Mouse (Mus musculus): ENCODE data around the gene Wdr17. TPM values are rescaled to one million over a fixed set of nuclear protein-coding genes. Genes with fewer than 3 reads are reported as not detected.

Wdr17 gene
- polyA plus RNA-seq (2012; ENCODE audit: low replicate concordance): not detected in 2 replicates

DNA sequence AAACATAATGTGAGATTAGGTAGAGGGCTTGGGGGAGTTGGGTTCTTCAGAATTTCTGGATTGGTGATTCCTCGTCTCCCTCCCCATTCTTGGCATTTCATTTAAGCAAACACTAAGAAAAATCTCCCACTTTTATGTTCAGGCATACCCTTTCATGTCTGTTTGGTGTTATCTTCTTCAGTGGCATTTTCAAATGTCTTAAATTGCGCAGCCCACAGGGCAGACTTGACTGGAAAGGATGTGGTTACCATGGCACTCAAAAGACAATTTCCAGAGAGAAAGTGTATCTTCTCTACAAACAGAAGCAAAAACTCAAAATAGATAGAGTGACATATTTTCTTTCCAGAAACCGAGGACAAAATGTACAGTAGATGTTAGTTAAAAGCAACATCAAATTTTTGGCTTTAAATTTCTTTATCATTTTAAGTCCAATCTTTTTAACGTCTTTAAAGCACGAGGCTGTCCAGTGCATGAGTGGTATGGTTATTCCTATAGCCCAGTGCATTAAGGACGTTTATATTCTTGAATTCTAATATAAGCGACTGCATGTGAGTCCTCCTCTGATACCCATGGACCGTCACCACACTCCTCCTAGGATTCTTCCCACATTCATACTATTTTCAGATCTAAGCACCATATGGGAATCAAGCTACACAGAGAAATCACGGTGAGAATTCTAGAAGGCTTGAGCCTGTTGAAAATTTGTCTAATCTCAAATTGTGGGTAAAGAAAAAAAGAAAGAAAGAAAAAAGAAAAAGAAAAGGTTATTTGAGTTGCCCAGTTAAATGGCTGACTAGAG lies at the start of gene Wdr17:
TSS of gene Wdr17 (minus strand) at position 198 of the 799 bp plus-strand sequence.

GRCm38 (mm10) chr8:54600671-54601251 lies 286.2 kb downstream of the Wdr17 start, which contains the start of gene Spata4:
Spata4 (plus strand) TSS chr8:54600781.

Other genes starting within 250 kb of the Wdr17 start
- gene Gpm6a, start 67.7 kb upstream of the Wdr17 start, polyA plus RNA-seq (2012; ENCODE audit: low replicate concordance): not detected in 2 replicates

Measured in leukemia stem cell, adult 10-12 weeks (primary cell).